Mouse (Mus musculus): ENCODE data around the gene Fabp3.

Gene Fabp3

DNA sequence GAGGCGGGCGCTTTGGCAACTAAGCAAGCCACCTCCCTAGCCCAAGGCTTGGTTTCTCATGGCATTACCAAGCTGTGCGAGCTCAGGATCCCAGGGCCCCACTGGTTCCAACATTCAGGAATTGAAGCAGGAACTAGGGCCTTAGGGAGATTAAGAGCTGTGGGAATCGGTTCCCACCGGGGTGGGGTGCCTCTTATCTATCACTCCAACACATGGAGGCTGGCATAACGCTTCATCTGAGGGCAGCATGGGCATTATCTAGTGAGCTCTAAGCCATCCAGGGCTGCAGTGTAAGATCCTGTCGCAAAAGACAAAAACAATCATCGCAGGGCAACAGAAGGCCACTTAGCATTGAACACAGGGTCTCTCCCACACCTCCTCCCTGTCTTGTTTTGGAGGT, 13.9 kb upstream of the Fabp3 start:
- DNase-seq (ENCODE audit: low spot score in 2 of 2) = no peak

DNA sequence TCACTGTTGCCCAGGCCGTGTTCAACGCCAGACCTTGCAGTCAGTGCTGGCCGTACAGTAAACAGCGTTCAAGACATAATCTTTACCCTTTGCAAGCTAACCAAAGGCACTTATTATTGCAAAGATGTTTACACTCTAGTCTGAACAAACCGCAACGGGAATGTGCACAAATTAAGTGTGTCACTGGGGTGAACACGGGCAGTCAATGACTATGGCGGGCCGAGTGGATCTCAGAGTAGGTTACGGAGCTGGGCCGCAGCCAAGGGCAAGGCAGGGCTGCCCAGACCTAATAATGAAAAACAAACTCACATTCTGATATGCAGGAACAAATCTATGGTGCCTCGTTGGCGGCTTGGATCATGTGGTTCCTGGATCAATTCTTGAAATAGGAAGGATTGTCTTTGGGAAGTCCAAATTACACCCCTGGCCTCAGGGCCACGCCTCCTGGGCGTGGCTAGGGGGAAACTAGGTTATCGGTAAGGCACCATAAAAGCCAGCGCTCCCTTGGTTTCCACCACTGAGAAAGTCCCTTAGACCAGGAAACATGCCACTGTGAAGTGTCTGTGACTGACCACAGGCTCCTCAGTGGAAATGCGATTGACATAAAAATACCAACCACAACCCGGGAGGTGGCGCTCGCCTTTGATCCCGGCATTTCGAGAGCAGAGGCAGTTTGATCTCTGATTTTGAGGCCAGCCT, 13.2 kb upstream of the Fabp3 start:
- DNase-seq (ENCODE audit: low spot score in 2 of 2) = no peak

DNA sequence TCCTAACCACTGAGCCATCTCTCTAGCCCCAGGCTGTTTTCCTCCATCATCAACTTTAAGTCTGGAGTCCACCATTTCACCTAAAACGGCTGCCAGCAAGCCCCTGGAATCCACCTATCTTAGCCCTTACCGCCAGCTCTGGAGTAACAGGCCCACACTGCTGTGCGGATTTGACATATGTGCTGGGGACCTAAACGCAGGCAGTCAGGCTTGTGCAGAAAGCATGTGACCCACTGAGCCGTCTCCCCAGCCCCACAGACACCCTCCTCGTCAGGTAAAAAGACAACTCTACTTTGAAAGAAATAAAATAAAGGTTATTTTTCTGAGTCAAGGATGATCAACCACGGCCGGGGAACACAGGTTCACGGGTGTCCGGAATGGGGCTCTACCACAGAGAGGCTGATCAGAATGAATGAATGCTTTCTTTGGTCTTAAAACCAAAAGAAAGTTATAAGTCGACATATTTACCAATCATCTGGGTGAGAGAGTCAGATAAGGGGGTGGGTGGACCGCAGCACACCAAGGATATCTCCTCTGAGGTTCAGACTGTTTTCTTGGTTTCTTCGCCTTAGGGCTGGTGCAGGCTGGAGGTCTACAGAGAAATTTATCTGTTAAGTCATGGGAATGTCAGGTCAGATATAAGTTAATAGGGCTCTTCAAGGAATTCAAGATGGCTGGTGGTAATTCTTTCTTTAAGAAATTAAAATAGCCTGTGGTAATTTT, 12.0 kb upstream of the Fabp3 start:
- DNase-seq (ENCODE audit: low spot score in 2 of 2) = no peak

DNA sequence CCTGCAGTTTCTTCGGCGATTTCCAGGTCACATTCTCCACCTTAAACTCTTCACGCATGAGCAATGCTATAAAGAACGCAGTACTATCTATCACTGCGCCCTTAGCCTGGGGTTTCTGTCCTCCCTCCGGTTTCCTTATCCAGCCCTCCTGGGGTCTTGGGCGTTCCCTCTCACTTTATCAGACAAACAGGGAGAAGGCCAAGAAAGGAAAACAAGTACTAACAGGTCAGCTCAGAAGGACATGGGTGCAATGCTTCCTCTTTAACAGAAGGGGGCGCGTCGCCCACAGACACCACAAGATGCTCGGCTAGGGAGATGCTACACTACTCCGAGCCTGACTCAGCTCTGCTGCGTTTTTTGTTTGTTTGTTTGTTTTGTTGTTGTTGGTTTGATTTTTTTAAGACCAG, 11.3 kb upstream of the Fabp3 start:
- DNase-seq (ENCODE audit: low spot score in 2 of 2) = no peak

DNA sequence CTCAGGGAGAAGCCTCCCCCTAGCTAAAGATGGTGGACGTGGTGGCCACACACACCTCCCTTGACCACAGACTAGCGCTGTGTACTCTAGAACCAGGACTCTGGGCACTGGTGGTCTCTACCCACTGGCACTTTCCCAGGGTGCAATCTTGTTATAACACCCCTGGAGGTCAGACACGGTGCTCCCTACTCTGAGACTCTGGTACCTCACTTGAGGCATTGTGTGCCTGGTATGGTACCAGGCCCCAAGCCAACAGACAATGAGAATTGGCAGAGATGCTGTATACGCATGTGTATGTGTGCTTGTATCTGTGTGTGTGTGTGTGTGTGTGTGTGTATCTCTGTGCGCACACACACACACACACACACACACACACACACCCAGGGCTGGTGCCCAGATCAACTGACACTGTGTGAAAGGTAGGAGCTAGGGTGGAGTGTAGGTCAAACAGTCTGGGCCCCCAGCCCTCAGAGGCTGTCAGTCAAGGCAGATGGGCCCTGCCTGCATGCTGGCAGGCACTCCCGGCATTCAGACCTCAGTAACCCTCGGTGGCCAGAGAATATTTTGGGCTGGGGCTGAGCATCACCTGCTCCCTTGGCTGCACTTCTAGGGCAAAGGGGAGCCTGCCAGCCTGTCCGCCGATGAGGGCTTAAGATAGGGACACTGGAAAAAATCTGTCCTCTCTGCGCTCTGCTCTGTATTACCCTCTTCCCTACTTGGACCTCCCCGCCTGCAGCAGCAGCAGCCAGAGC, 9.3 kb upstream of the Fabp3 start:
- DNase-seq (ENCODE audit: low spot score in 2 of 2) = no peak

DNA sequence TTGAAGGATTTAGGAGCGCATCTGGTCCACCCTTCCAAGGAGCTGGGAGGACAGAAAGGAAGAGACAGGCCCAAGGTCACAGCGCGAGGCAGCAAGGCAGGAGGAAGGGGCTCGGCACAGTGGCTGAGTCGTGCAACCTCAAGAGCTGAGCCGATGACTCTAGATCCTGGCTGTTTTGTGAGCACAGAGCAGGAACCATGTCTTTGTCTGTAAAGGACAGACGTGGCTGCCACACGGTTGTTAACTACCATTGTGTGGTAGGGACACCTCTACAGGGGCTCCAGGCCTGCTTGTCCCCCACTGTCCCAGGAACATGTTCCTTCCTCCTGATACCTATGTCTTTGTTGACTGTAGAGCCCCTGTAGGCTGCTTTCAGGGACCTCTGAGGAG, 8.8 kb upstream of the Fabp3 start:
- no peak for DNase-seq (ENCODE audit: low spot score in 2 of 2)

DNA sequence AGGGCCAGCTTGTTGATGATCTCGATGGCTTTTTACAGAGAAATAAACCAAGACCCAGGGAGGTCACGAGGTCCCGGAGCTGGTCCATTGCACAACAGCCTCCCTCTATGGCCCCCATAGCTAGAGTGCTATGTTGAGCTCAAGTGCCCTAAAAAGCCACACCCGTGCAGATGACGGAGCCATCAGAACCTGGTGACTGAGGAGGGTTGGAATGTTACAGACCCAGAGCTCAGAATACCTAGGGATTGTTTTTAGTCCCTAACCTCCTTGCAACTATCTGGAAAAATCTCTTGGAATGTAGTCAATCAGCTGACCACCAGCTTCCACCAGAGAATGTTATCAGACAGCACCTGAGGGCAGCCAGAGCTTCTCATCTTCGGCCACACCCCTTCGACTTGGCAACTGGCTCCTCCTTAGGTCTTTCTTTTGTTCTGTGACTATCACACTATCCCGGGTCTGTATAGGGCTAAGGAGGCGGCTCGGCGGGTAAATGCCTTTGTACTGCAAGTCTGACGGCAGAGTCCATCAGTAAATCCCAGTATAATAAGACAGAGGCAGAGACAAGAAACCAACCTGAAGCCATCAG, 6.0 kb upstream of the Fabp3 start:
- DNase-seq (ENCODE audit: low spot score in 2 of 2) = no peak

DNA sequence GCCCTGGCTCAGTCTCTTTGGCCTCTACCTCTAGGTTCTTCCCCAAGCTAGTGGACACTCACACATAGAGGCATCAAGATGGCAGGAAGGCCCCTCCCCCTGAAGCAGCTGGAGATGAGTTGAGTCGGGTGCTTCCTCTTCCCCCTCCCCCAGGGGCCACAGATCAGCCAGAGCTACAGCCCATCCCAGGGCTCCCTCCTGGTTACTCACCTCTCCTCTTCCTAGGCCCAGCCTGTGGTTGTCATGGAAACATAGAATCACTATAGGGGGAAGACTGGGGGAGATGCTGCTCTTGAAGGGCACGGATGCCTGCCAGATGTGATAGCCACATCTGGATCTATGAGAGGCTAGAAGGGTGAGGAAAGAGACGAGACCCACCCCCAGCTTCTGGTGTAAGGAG, 3.6 kb upstream of the Fabp3 start:
- DNase-seq (ENCODE audit: low spot score in 2 of 2) = no peak

DNA sequence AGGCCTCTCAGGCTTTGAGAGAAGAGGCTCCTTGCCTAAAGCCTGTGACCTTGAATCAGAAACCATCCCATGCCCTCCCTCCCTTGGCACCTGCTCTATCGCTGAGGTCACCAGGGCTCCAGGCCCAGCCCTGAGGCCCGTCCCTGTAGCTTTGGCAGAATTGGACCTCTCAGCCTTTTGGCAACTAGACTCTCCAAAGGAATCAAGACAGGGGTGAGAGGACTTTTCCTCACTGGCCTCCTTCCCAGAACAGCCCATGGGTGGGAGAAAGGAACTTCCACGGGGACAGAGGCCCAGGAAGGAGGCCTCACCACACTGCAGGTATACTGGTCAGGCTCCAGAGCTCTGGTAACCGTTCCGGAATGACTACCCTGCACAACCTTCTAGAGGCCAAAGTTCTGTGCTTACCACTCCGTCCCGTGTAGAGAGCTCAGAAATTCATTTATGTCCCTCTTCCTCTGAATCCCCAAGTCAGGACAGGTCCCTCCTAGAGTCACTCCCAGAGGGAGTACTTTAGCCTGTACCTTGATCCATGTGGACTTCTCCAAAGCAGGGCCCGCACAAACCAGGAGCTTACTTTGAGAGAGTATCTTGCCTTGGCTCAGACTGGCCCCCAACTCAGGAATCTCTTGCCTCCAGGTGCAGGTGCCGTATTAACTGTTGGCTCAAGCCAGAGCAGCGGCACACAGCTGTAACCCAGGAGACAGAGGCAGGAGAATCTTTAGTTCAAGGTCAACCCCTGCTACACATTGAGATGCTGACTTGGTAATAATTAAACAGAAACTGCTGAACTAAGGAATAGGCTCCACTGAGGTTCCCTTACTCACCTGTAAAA, 1.4 kb upstream of the Fabp3 start:
- no peak for DNase-seq (ENCODE audit: low spot score in 2 of 2)

DNA sequence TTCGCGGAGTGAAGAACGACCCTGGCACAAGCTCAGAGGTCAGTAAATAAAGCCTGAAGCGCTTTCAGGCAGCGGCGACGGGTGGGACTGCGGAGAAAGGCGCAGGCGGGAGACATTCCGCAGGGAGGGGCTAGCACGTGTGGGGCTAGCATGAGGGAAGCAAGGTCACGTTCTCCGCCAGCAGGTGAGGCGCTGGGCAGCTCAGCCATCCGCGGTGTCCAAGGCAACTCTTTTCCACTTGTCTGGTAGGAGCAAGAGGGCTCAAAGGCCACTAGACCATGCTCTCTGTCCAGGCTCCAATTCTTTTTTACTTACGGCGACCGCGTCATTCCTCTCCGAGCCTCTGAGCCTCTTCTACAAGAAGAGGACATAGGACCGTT, 554 bp upstream of the Fabp3 start:
- no peak for DNase-seq (ENCODE audit: low spot score in 2 of 2)

DNA sequence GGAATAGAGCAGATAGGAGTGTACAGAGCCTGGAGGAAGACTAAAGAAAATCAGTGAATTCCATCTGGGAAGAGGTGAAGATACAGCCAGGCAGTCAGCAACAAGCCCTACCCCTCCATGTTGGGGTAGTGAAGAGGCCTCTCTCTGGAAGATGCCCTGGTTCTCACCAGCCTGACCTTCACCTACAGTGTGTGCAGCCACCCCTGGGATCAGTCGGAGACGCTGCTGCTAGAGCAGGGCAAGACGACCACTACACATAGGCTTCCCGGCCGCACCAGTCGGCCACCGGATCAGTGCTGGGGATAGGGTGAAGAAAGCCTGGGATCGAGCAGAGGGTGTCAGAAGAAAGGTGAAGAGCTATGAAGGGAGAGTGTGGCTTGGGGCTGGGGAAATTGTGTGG, 859 bp downstream of the Fabp3 start:
- DNase-seq (ENCODE audit: low spot score in 2 of 2) = no peak

DNA sequence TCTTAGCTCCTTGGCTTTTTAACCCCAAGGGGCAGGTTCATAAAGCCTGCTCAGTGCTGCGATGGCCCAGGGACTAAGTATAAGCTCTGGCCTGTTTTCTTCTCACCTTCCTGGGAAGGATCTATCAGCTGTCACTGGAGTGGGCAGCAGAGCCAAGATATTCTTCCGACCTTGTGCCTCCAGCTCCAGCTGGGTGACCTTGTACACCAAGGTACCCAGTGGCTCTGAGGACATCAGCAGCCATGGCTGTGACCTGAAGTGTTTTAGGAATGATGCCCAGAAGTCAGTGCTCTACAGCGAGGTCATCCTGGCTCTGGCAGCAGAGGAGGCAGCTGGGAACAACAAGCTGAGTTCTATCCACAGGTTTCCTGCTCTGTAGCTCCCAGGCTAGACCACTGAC, 4.1 kb downstream of the Fabp3 start:
- DNase-seq (ENCODE audit: low spot score in 2 of 2) = no peak

DNA sequence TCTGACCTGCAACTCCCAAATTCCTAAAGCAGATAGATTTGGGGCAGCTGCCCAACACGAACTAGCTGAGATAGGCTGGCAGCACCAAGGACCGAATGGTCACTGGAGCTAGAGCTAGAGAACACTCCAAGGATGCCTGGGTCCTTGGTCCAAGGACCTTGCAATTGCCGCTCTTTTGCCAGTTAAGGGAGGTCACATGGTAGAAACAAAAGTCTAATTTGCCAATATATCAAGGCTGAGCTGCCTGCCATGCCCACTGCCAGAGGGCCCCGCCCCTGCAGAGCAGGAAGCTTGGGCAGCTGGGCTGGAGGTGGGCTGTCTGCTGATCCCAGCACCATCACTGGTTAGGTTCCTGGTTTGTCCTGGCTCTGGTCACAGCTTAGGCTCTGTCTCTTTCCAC, 5.2 kb downstream of the Fabp3 start:
- DNase-seq (ENCODE audit: low spot score in 2 of 2) = no peak

DNA sequence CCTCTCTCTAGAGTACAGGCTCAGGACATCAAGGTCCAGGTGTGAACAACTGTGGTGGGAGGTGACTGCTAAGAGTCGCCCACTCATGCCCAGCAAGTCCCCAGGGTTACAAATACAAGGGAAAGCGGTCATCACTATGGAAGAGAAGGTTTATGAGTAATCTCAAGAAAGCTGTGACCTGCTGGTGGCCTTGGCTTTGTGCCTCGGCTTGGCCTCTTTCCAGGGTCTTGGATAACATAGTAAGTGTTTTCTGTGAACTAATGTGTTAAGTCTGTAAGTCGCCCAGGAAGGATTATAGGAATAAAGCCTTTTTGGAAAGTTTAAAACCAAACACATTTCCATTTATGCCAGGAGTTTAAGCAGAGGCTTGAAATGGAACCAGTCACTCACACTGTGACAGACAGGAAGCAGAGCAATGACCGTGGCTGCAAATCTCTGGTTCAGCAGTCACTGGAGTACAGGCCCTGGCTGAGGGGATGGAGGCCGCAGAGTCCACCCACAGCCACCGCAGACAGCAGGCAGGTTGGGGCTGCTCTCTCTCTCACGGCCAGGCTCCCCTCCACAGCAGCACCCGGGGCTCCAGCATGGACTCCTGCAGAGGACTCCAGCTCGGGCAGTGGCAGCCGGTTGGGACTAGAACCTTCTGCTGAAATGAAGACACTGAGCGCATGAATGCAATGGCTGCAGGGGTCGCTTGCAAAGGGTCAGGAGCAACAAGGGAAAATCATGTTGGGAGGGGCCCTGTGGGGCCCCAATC, 7.6 kb downstream of the Fabp3 start:
- no peak for DNase-seq (ENCODE audit: low spot score in 2 of 2)

DNA sequence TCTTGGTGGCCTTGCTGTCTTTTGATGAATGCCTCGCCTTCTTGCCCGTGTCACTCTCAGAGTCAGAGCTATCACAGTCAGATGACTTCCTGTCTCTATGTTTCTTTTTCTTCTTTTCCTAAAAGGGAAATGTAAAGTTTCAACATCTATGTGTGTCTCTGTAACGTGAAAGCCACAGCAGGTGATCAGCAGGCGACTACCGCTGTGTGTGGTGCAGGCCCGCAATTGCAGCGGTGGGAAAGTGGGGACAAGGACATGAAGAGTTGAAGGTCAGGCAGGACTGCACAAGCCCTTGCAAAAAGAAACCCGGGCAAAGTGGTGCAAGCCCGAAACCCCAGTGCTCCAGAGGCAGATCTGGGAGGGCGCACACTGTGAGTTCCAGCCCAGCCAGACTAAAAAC, 8.3 kb downstream of the Fabp3 start:
- DNase-seq (ENCODE audit: low spot score in 2 of 2) = no peak

DNA sequence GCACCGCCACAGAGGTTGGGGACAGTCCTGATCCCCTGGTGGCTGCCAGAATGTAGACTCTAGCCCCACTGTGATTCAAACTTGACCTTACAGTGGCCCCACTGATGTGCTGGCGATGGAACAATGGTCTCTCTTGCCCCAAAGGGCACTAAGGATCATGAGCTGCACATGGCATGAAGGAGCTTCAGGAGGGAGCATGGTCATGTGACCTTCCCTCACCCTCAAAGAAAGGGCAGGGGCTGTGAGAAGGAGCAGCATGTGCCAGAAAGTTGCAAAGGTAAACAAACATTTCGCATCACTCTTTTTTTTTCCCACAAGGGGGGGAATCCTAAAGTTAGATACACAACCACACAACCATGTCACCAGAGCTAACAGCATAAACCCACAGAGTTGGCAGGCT, 9.7 kb downstream of the Fabp3 start:
- no peak for DNase-seq (ENCODE audit: low spot score in 2 of 2)

DNA sequence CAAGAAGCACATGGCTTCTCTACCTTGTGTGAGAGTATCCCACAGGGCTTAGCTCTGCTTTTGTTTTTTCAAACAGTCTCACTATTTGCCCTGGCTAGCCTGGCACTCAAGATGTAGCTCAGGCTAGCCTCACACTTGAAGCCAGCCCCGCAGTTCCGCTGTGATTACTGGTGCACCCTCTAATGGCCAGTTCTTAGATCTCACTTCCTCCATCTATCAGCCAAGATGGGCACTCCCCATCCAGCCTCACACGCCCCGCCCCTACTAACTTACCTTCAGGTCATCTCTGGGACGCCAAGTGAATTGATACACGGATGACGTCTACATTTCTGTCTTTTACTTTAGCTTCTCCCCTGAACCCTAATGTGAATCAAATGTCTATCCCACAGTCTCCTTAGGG, 11.2 kb downstream of the Fabp3 start:
- DNase-seq (ENCODE audit: low spot score in 2 of 2) = no peak

DNA sequence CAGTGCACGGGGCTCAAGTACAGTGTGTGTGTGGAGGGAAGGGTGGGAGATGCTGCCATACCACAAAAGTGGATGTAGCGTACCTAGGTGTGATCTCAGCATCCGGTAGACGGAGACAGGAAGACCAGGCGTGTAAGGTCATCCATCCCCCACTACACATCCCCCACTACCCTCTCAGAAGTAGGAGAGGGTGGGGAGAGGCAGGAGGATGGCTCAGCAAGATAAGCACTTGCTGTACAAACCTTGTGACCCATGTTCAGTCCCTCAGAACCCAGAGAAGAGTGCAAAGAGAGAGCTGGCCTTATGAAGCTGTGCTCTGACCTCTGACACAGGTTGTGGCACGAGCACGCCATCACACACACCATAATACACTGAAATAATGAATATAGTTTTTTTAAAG, 13.2 kb downstream of the Fabp3 start:
- no peak for DNase-seq (ENCODE audit: low spot score in 2 of 2)

DNA sequence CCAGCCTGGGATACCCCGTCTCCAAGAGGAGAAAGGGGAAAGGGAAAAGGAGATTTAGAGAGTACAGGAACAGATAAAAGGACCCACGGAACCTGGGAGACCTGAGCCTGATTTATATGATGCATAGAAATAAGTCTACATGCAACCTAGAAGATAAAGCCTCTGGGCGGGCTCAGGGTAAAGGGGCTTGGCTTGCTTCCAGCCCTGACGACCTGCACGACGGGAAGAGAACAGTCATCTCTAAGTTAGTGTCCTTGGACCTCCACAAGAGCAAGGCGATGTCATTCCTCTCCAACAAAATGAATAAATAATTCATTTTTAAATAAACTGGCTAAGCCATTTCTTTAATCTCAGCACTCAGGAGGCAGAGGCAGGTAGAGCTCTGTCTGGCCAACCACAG, 14.2 kb downstream of the Fabp3 start:
- DNase-seq (ENCODE audit: low spot score in 2 of 2) = no peak

DNA sequence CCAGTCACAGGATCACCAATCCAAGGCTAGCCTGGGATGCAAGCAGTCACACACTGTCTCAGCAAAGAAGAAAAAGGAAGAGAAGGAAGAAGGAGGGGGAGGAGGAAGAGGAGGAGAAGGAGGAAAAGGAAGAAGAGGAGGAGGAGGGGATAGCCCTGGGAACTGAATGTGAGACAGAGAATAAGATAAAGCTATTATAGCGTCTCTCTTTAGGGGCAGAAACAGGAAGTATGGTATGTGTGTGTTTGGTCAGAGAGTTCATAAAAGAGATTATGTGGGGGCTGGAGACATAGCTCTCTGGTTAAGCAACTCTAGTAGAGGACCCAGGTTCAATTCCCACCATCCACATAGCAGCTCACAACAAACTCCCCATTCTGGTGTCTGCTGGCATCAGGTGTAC, 14.8 kb downstream of the Fabp3 start:
- no peak for DNase-seq (ENCODE audit: low spot score in 2 of 2)

DNA sequence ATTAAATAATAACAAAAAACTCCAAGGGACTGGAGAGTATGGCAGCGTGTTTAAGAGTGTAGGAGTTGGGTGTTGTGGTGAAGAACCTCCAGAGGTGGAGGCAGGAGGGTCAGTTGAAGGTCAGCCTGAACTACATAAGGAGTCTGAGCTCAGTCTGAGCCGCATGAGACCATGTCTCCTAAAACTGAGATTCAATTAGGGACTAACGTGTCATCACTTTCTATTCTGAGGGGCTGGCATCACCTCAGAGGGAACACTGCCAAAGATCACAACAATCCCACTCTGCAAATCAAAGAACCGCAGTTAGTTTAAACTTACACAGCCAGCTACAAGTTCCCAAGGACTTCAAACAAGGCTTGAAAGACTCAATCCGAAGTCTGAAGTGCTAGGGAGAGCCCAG, 15.2 kb downstream of the Fabp3 start:
- no peak for DNase-seq (ENCODE audit: low spot score in 2 of 2)
